Mouse (Mus musculus): ENCODE measurements around the gene Med1. TPM values are rescaled to one million over a fixed set of nuclear protein-coding genes. Genes with fewer than 3 reads are reported as not detected.
"Not testable (repeated sequence)": the region's sequence is repeated elsewhere in the genome, so short reads cannot be mapped to it uniquely, and the experiment has no call there.

The Med1 gene
- polyA plus RNA-seq, 1 experiment from 2014 or later, result 84.7 TPM

GRCm38 (mm10) chr11:98201791-98202640 lies 8.9 kb upstream of the Med1 start:
- Histone ChIP-seq H3K4me3 (peak overlapping the region; percentile 91), H3K27me3 (0 out of 2 replicates have a peak, but pooled peaks cover 6% of the 10 kb centered on the region), H3K27ac (replicated peaks) (peak overlapping the region; percentile 100), H3K9me3 (no peaks in the 10 kb centered on the region), H3K9ac (replicated peaks) (peak overlapping the region; percentile 74), H3K4me2 (replicated peaks) (peak overlapping the region; percentile 66), H3K36me3 (no peaks in the 10 kb centered on the region), H3K4me1 (peaks cover 20% of the 10 kb centered on the region)
- 3% methylated on average over 27 of the region's 27 CpGs for WGBS
- peak; percentile 8; the same call in 1 of the 2 replicates for ATAC-seq (ENCODE audit: low FRiP score, low read depth)

DNA sequence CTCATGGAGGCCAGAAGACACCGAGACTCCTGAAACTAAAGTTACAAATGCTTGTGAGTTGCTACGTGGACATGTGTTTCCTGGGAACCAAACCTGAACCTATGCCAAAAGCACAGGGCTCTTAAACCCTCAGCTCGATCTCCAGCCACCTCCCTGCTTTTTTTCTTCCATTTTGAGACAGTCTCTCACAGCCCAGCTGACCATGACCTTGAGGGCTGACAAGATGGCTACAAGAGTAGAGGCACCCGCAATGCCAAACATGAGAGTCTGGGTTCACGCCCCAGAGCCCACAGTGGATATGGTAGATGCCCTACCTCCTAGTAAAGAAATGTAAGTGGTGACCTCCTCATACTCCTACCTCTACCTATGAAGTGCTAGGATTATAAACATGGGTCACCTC lies 2.3 kb downstream of the Med1 start:
- Histone ChIP-seq H3K27me3 (no peaks in the 10 kb centered on the region), H3K4me3 (no peak overlapping the region), H3K9ac (replicated peaks) (no peak overlapping the region), H3K4me2 (replicated peaks) (no peak overlapping the region), H3K27ac (replicated peaks) (no peak overlapping the region), H3K36me3 (peaks cover 38% of the 10 kb centered on the region), H3K9me3 (no peaks in the 10 kb centered on the region), H3K4me1 (peaks cover 14% of the 10 kb centered on the region)
- WGBS, result 94% methylated on average over 5 of the region's 5 CpGs
- ATAC-seq (ENCODE audit: low FRiP score, low read depth), result no peak

- H3K4me3 ChIP-seq, result no peak overlapping the region
- no peaks in the 10 kb centered on the region for H3K27me3 ChIP-seq
- ATAC-seq (ENCODE audit: low FRiP score, low read depth), result no peak
- no peak overlapping the region for H3K4me2 ChIP-seq (replicated peaks)
- WGBS, result 92% methylated on average over 9 of the region's 9 CpGs
- H3K27ac ChIP-seq (replicated peaks), result no peak overlapping the region
- no peak overlapping the region for H3K9ac ChIP-seq (replicated peaks)
- H3K4me1 ChIP-seq, result peaks cover 10% of the 10 kb centered on the region
- no peaks in the 10 kb centered on the region for H3K9me3 ChIP-seq
- peaks cover 67% of the 10 kb centered on the region for H3K36me3 ChIP-seq
Observed at GRCm38 (mm10) chr11:98187640-98188395, 5.3 kb downstream of the Med1 start.

GRCm38 (mm10) chr11:98182149-98182548 lies 10.9 kb downstream of the Med1 start:
- not testable (repeated sequence) for H3K27me3 ChIP-seq; H3K27ac ChIP-seq (replicated peaks); H3K4me1 ChIP-seq; ATAC-seq (ENCODE audit: low FRiP score, low read depth); H3K9ac ChIP-seq (replicated peaks); H3K4me3 ChIP-seq; H3K9me3 ChIP-seq; H3K4me2 ChIP-seq (replicated peaks)
- peaks cover 84% of the 10 kb centered on the region for H3K36me3 ChIP-seq
- WGBS, result 94% methylated on average over 3 of the region's 3 CpGs

GRCm38 (mm10) chr11:98168400-98168799 lies 24.7 kb downstream of the Med1 start:
- no peak overlapping the region for H3K27ac ChIP-seq (replicated peaks)
- 93% methylated on average over 1 of the region's 1 CpGs for WGBS
- H3K9me3 ChIP-seq, result no peaks in the 10 kb centered on the region
- H3K4me1 ChIP-seq, result no peaks in the 10 kb centered on the region
- ATAC-seq (ENCODE audit: low FRiP score, low read depth), result no peak
- no peak overlapping the region for H3K4me2 ChIP-seq (replicated peaks)
- no peak overlapping the region for H3K9ac ChIP-seq (replicated peaks)
- H3K27me3 ChIP-seq, result no peaks in the 10 kb centered on the region
- H3K36me3 ChIP-seq, result peaks cover 75% of the 10 kb centered on the region
- H3K4me3 ChIP-seq, result no peak overlapping the region

DNA sequence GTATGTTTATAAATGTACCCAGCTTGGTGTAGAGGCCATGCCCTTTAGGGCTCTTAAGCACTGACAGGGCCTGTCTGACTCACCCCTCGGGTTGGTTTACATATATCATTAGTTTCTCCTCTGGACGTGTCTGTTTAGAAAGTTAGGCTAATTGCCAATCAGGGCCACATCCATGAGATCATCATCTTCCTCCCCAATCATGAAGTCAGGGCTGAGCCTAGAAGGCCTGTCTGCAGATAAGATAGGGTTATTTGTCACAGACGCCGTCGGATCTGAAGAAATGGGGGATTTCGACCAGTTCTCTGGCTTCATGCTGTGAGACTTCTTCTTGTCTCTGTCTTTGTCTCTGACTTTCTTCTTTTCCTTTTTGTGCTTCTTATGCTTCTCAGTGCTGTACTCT lies 38.0 kb downstream of the Med1 start:
- Histone ChIP-seq H3K4me1 (no peaks in the 10 kb centered on the region), H3K4me3 (no peak overlapping the region), H3K9ac (replicated peaks) (no peak overlapping the region), H3K9me3 (no peaks in the 10 kb centered on the region), H3K27ac (replicated peaks) (no peak overlapping the region), H3K36me3 (peaks cover 57% of the 10 kb centered on the region), H3K4me2 (replicated peaks) (no peak overlapping the region), H3K27me3 (no peaks in the 10 kb centered on the region)
- 91% methylated on average over 6 of the region's 6 CpGs for WGBS
- no peak for ATAC-seq (ENCODE audit: low FRiP score, low read depth)

DNA sequence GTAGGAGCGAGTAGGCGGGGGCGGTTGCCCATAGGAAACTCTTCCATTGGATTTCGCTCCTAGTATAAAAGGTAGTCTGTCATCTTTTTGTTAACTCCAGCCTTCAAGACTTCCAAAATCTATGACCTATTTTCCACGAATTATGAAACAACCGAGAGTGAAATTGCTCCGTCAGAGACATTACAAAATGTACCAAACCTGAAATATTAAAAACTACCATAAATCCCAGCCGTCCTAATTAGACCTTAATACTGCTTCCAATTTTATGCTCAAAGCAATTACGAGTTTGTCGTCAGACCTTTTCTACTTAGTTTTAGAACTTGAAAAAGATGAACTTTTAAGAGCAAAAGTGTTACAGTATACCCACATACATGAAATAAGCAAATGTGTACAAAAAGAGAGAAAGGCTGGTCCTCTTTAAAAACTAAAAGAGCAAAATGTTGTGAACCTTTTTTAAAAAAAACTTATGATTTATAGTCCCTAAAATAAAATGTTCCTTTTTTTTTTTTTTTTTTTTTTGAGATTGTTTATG lies 42.4 kb downstream of the Med1 start:
- WGBS, result 15% methylated on average over 10 of the region's 10 CpGs
- H3K9ac ChIP-seq (replicated peaks), result no peak overlapping the region
- ATAC-seq (ENCODE audit: low FRiP score, low read depth), result no peak
- H3K4me2 ChIP-seq (replicated peaks), result peak overlapping the region; percentile 96
- no peaks in the 10 kb centered on the region for H3K9me3 ChIP-seq
- peaks cover 18% of the 10 kb centered on the region for H3K4me1 ChIP-seq
- peaks cover 15% of the 10 kb centered on the region for H3K36me3 ChIP-seq
- H3K27ac ChIP-seq (replicated peaks), result no peak overlapping the region
- H3K4me3 ChIP-seq, result peak overlapping the region; percentile 91
- H3K27me3 ChIP-seq, result no peaks in the 10 kb centered on the region

DNA sequence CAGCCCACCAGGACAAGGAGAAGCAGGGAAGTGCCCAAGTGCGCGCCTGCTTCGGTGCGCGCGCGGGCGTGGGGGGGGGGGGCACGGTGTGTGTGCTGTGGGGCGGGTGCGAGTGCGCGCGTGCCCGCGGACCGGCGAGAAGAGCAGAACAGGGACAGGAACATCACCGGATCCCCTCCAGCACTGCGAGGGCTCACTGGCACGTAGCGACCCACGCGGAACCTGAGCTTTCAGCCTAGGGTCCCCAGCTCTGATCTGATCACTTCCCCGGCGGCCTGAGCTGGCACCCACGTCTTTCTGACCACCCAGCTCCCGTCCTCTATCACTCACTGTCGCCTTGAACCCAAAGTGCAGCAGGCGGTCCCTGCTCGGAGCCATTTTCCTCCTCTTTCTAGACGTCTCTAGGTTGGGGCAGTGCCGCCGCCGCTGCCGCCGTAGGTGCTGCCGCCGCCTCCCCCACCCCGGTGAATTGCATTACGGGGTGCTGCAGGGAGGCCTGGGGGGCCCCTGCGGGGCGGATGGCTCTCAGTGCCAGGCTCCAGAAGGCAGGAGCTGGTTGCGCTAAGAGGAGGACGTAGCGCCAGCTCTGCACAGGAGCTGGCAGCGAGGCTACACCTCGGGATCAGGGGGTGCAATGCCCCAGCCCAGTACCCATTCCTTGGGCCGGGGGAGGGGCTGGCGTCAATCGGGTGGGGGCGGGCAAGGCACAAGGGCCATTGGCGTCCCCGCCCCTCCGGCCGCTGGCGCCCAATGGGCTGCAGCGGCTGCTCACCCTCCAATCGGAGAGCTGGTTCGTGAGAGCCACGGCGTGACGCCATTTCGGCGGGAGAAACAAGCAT lies 43.1 kb downstream of the Med1 start, which contains the start of gene Fbxl20:
TSS of gene Fbxl20 (minus strand) at position 618 of the 839 bp plus-strand sequence.
- peak; percentile 87 for ATAC-seq (ENCODE audit: low FRiP score, low read depth)
- no peaks in the 10 kb centered on the region for H3K27me3 ChIP-seq
- peak within 1 kb of the TSS; percentile 96 for H3K4me2 ChIP-seq (replicated peaks)
- peak within 1 kb of the TSS; percentile 85 for H3K9ac ChIP-seq (replicated peaks)
- peak within 1 kb of the TSS; percentile 96 for H3K27ac ChIP-seq (replicated peaks)
- H3K4me3 ChIP-seq, result peak within 1 kb of the TSS; percentile 91
- under 1% methylated on average over 55 of the region's 65 CpGs for WGBS
- H3K36me3 ChIP-seq, result peaks cover 8% of the 10 kb centered on the region
- H3K9me3 ChIP-seq, result no peaks in the 10 kb centered on the region
- H3K4me1 ChIP-seq, result peaks cover 18% of the 10 kb centered on the region

DNA sequence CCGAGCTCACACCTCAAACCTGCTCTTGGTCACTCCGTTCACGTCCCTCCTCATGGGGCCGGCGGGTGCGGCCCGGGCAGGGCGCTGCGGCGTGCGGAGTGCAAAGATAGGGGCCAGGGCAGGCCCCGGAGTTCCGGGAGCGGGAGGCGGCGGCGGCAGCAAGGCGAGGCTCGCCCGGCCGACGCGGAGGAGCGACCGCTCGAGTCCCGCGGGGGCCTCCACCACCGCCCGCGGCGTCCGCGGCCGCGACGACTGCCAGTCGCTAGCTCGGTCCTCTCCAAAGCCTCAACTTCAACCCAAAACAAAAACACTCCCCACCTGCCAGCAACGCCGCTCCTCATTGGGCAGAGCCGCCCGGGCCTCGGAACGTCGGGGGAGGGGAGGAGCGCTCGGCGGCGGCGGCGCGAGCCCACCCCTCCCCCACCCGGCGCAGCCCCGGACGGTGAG lies 43.8 kb downstream of the Med1 start:
- Histone ChIP-seq H3K9ac (replicated peaks) (peak overlapping the region; percentile 85), H3K27ac (replicated peaks) (peak overlapping the region; percentile 96), H3K27me3 (no peaks in the 10 kb centered on the region), H3K9me3 (no peaks in the 10 kb centered on the region), H3K4me2 (replicated peaks) (peak overlapping the region; percentile 96), H3K36me3 (peaks cover 1% of the 10 kb centered on the region; the same call in 1 of the 2 replicates), H3K4me1 (peaks cover 18% of the 10 kb centered on the region), H3K4me3 (peak overlapping the region; percentile 91)
- whole genome bisulfite sequencing, result under 1% methylated on average over 36 of the region's 57 CpGs
- ATAC-seq (ENCODE audit: low FRiP score, low read depth), result peak; percentile 89

- H3K4me3 ChIP-seq, result peak overlapping the region; percentile 91
- no peaks in the 10 kb centered on the region for H3K27me3 ChIP-seq
- ATAC-seq (ENCODE audit: low FRiP score, low read depth), result peak; percentile 23; the same call in 1 of the 2 replicates
- H3K9ac ChIP-seq (replicated peaks), result peak overlapping the region; percentile 85
- 3% methylated on average over 44 of the region's 45 CpGs for WGBS
- H3K4me2 ChIP-seq (replicated peaks), result peak overlapping the region; percentile 96
- H3K4me1 ChIP-seq, result peaks cover 18% of the 10 kb centered on the region
- peak overlapping the region; percentile 96 for H3K27ac ChIP-seq (replicated peaks)
- no peaks in the 10 kb centered on the region for H3K36me3 ChIP-seq
- H3K9me3 ChIP-seq, result no peaks in the 10 kb centered on the region
Observed at GRCm38 (mm10) chr11:98148551-98149301, 44.4 kb downstream of the Med1 start.

GRCm38 (mm10) chr11:98145856-98146255 lies 47.2 kb downstream of the Med1 start:
- Histone ChIP-seq H3K9ac (replicated peaks) (no peak overlapping the region), H3K4me1 (peaks cover 18% of the 10 kb centered on the region), H3K36me3 (no peaks in the 10 kb centered on the region; the same call in 1 of the 2 replicates), H3K27ac (replicated peaks) (no peak overlapping the region), H3K4me3 (no peak overlapping the region), H3K9me3 (no peaks in the 10 kb centered on the region), H3K27me3 (no peaks in the 10 kb centered on the region), H3K4me2 (replicated peaks) (no peak overlapping the region)
- ATAC-seq (ENCODE audit: low FRiP score, low read depth), result no peak
- 84% methylated on average over 7 of the region's 7 CpGs for WGBS

All from midbrain, embryonic 12.5 days (tissue).